Mouse (Mus musculus) thymus, adult 2 months (tissue): ENCODE data around the gene Heg1. TPM values are rescaled to one million over a fixed set of nuclear protein-coding genes. Genes with fewer than 3 reads are reported as not detected.

Source experiments
- DNase-seq: peaks from one replicate; pipeline ENCODE4 v3.0.0; 2021
- H3K27ac ChIP-seq: fragments of 200-500 bp; 2 replicates; pipeline ENCODE4 v1.5.1; 2012; ENCODE audit warnings: low read length, control low read depth; ENCODE audit not compliant: control insufficient read depth, insufficient read depth
- H3K27me3 ChIP-seq: fragments of 200-500 bp; 2 replicates; pipeline ENCODE4 v1.6.1; 2012; ENCODE audit warnings: mild to moderate bottlenecking, low read length, moderate library complexity, mixed read lengths; ENCODE audit not compliant: control insufficient read depth, insufficient read depth
- H3K36me3 ChIP-seq: fragments of 200-500 bp; 2 replicates; pipeline ENCODE4 v1.6.1; 2012; ENCODE audit warnings: mild to moderate bottlenecking, low read length, moderate library complexity; ENCODE audit not compliant: control insufficient read depth, insufficient read depth
- H3K4me1 ChIP-seq: fragments of 200-500 bp; replicated peaks from 2 replicates; pipeline ENCODE4 v1.6.1; 2012; ENCODE audit warnings: low read length; ENCODE audit not compliant: control insufficient read depth, insufficient read depth
- H3K4me3 ChIP-seq: fragments of 200-500 bp; 2 replicates; pipeline ENCODE4 v1.5.1; 2012; ENCODE audit warnings: mild to moderate bottlenecking, low read length, control low read depth, moderate library complexity; ENCODE audit not compliant: control insufficient read depth, insufficient read depth
- CTCF ChIP-seq: fragments of 200-500 bp; IDR thresholded peaks from 2 replicates; pipeline ENCODE4 v1.5.1; 2012; ENCODE audit warnings: mild to moderate bottlenecking, control low read depth, low read length, moderate library complexity, borderline replicate concordance; ENCODE audit not compliant: control insufficient read depth, poor library complexity, insufficient read depth; ENCODE audit errors: extremely low read depth
- POLR2A ChIP-seq: fragments of 200-500 bp; IDR thresholded peaks from 2 replicates; pipeline ENCODE4 v1.6.1; 2012; ENCODE audit warnings: mild to moderate bottlenecking, low read length, control low read depth, moderate library complexity; ENCODE audit not compliant: control insufficient read depth, poor library complexity, insufficient read depth; ENCODE audit errors: extremely low read depth
- whole genome bisulfite sequencing: fragments of 180-500 bp; shearing (Covaris S2); methylation state at CpG from one replicate; pipeline ENCODE4 v1.1.7; 2018; 5-methylcytosine and 5-hydroxymethylcytosine counted together
- polyA plus RNA-seq: library from polyadenylated mRNA; depleted of rRNA; stranded (reverse); fragments of >200 nt; gene quantifications from 2 replicates; pipeline ENCODE4 v1.2.3, GENCODE M21; 2012

The Heg1 gene
- polyA plus RNA-seq, 1 experiment = 39.1 TPM

DNA sequence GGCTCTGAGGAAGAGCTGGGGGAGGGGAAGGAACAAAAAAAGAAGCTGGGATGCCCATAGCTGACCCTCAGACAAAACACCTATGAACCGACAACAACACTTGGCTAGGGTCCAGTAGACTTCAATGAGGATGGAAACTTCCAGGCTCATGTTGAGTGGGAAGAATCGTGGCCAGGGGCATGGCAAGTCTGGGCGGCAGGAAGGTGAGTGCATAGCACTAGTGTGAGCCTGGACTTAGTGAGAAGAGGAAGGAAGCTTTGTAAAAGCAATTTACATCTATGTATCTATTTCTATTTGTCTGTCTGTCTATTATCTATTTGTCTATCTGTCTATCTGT lies 8.4 kb upstream of the Heg1 start:
- H3K27ac ChIP-seq = no peak overlapping the region
- H3K27me3 ChIP-seq = no peaks in the 10 kb centered on the region
- TF ChIP-seq POLR2A (no peak), CTCF (no peak)
- WGBS = 79% methylated on average over 3 of the region's 3 CpGs
- no peaks in the 10 kb centered on the region for H3K36me3 ChIP-seq
- H3K4me1 ChIP-seq = no peaks in the 10 kb centered on the region
- DNase-seq = no peak
- no peak overlapping the region for H3K4me3 ChIP-seq

DNA sequence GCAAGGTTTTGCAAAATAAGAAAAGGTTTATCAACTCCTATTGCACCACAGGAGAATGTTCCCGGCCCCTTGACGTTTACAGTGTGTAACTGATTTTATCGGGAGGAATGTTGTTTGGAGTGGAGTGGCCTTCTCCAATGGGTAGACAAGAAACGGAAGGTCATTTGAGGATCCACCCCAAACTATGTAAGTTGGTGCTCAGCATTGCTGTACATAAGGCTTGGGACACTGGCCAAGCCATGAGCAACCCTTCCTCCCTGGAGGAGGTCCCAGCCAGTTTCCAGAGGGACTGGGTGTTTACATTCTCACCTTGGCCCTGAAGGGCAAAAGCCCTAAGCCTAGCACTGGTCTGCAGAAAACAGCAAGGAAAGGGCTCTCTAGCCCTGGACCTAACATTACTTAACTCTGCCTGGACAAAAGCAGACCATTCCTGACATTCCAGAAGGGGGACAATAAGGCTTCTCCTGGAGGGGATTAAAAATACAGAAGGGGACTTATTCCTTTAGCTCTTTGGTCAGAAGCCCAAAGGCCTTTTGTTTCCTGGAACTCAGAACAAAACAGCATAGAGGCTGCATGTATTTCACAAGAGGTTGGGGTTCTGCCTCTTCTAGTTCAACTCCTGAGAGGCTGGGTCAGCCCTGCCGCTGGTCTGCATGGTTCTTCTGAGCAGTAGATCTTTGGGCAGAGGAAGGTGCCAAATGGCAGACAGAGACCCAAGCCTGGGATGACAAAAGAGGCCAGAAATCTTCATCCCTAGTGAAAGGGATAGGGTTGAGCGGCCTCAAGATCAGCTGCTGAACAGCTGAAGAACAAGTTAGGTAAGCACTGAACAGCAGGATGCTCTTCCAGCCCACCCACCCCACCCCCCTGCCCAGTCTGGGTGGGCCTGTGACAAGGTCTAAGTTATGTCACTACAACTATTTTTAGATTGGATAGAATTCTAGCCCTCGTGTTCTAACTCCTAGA lies 7.5 kb upstream of the Heg1 start:
- no peak overlapping the region for H3K4me3 ChIP-seq
- TF ChIP-seq POLR2A (no peak), CTCF (no peak)
- H3K27me3 ChIP-seq = no peaks in the 10 kb centered on the region
- H3K4me1 ChIP-seq = no peaks in the 10 kb centered on the region
- no peak overlapping the region for H3K27ac ChIP-seq
- no peaks in the 10 kb centered on the region for H3K36me3 ChIP-seq
- DNase-seq = no peak
- 93% methylated on average over 7 of the region's 7 CpGs for WGBS

DNA sequence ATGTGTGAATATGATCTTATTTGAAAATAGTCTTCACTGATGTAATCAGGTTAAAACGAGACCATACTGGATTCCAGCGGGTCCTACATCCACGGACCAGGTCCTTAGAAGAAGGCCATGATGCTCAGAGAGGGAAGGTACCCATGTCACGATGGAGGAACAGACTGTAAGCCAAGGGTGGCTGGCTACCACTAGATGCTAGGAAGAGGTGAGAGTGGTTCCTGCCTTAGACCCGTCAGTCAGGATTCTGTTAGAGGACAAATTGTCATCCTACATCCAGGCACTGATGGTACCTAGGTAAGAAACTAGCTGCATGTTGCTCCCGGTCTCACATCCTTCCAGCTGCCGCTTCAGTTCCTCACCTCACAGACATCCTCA lies 6.9 kb upstream of the Heg1 start:
- whole genome bisulfite sequencing = 94% methylated on average over 7 of the region's 7 CpGs
- H3K4me1 ChIP-seq = no peaks in the 10 kb centered on the region
- DNase-seq = no peak
- H3K27me3 ChIP-seq = no peaks in the 10 kb centered on the region
- no peak overlapping the region for H3K4me3 ChIP-seq
- H3K36me3 ChIP-seq = no peaks in the 10 kb centered on the region
- no peak overlapping the region for H3K27ac ChIP-seq
- TF ChIP-seq CTCF (no peak), POLR2A (no peak)

DNA sequence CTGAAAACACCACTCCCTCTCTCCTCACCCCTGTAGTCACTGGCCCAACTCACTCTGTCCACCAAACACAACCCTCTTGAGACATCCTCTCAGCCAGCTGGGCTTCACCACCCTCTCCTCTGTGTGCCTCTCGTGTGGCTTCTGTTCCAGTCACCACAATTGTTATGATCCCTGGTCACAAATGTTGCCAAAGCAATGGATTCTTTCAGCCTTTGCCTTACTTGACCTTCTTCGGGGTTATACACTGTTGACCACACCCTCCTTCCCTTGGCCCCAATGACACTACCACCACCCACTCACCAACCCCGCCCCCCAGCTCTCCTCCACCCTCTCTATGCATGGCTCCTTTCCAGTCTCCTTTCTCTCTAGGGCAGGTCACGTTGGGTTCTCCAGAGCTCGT lies 6.3 kb upstream of the Heg1 start:
- H3K4me1 ChIP-seq = no peaks in the 10 kb centered on the region
- no peak overlapping the region for H3K4me3 ChIP-seq
- H3K36me3 ChIP-seq = no peaks in the 10 kb centered on the region
- no peaks in the 10 kb centered on the region for H3K27me3 ChIP-seq
- WGBS = 88% methylated on average over 5 of the region's 5 CpGs
- TF ChIP-seq POLR2A (no peak), CTCF (no peak)
- no peak overlapping the region for H3K27ac ChIP-seq
- no peak for DNase-seq

DNA sequence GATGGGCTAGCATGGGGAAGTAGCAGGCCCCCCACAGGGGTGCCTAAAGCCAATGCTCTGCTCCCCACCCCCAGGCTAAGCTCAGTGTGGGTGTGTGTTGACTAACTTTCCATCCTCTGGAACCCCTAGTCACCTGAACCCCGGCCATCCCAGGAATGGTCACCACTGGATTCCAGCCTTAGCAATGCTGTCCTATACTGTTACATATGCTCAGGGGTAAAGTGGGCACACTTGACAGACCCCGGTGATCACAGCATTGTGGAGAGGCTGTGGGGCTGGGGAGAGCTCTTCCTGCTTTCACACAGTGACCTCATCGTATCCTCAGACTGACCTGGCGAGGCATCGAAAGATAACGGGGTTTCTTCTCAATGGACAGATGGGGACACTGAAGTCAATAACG lies 3.9 kb upstream of the Heg1 start:
- TF ChIP-seq CTCF = no peak
- no peak for TF ChIP-seq POLR2A
- WGBS = 87% methylated on average over 7 of the region's 7 CpGs
- Histone ChIP-seq H3K27ac (no peak overlapping the region), H3K4me1 (peaks cover 5% of the 10 kb centered on the region), H3K36me3 (no peaks in the 10 kb centered on the region), H3K4me3 (no peak overlapping the region), H3K27me3 (no peaks in the 10 kb centered on the region)
- DNase-seq = no peak

DNA sequence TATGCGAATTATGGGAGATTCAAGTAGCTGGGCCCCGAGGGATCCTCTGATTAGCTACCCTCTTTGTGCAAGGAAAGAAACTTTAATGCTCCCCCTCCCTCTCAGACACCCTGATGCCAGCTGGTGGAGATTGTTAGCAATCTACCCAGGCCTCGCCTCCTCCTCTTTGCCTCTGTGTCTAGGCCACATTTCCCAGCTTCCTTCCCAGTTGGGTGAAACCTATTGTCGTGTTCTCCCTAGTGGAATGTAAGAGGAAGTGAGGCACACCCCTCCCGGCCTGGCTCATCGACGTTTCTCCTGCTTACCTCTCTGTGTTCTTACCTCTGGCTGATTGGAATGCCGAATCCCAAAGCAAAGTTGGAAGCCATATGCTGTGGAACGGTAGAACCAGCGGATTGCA lies 3.4 kb upstream of the Heg1 start:
- H3K36me3 ChIP-seq = no peaks in the 10 kb centered on the region
- H3K4me1 ChIP-seq = peaks cover 10% of the 10 kb centered on the region
- no peak for DNase-seq
- WGBS = 75% methylated on average over 10 of the region's 10 CpGs
- no peak overlapping the region for H3K4me3 ChIP-seq
- H3K27ac ChIP-seq = no peak overlapping the region
- TF ChIP-seq CTCF (no peak), POLR2A (no peak)
- no peaks in the 10 kb centered on the region for H3K27me3 ChIP-seq
